Mouse (Mus musculus) megakaryocyte-erythroid progenitor cell, adult 5-6 weeks (primary cell): ENCODE data around the gene Gabbr2. TPM values are rescaled to one million over a fixed set of nuclear protein-coding genes. Genes with fewer than 3 reads are reported as not detected.

Experiments
- ATAC-seq: replicated peaks from 2 replicates; pipeline ENCODE4 v1.8.0; 2016; ENCODE audit warnings: mild to moderate bottlenecking, inconsistent platforms; ENCODE audit not compliant: severe bottlenecking, poor library complexity, low FRiP score, low TSS enrichment
- total RNA-seq, 2 experiments: library from RNA; stranded (forward) in 1 of 2; stranded (reverse) in 1 of 2; fragments of 200-1000, 215-1000 nt in 1 of 2; fragments of >200 nt in 1 of 2; fragmentation: Nextera tagmentation in 1 of 2; gene quantifications; 2 replicates each; pipeline ENCODE4 v1.2.3; 2014 to 2017

Gabbr2 gene
- total RNA-seq, 2 experiments from 2014 or later, result not detected

GRCm38 (mm10) chr4:46990281-46991015, 1.2 kb downstream of the Gabbr2 start:
- no peak for ATAC-seq

- 0 out of 2 replicates have a peak, but pooled peaks have one; percentile 18 for ATAC-seq
Observed at GRCm38 (mm10) chr4:46989842-46990241, 1.8 kb downstream of the Gabbr2 start.

GRCm38 (mm10) chr4:46988824-46989223, 2.8 kb downstream of the Gabbr2 start:
- no peak for ATAC-seq

GRCm38 (mm10) chr4:46988257-46988656, 3.4 kb downstream of the Gabbr2 start:
- no peak for ATAC-seq

GRCm38 (mm10) chr4:46987809-46988208, 3.9 kb downstream of the Gabbr2 start:
- ATAC-seq, result no peak

GRCm38 (mm10) chr4:46986054-46986453, 5.6 kb downstream of the Gabbr2 start:
- no peak for ATAC-seq

GRCm38 (mm10) chr4:46982912-46983311, 8.8 kb downstream of the Gabbr2 start:
- no peak for ATAC-seq

- no peak for ATAC-seq
Observed at GRCm38 (mm10) chr4:46982094-46982493, 9.6 kb downstream of the Gabbr2 start.

- ATAC-seq, result no peak
Observed at GRCm38 (mm10) chr4:46978371-46978770, 13.3 kb downstream of the Gabbr2 start.

GRCm38 (mm10) chr4:46977161-46977560, 14.5 kb downstream of the Gabbr2 start:
- no peak for ATAC-seq

- no peak for ATAC-seq
Observed at GRCm38 (mm10) chr4:46976671-46977071, 15.0 kb downstream of the Gabbr2 start.

- no peak for ATAC-seq
Observed at GRCm38 (mm10) chr4:46973322-46973721, 18.4 kb downstream of the Gabbr2 start.

GRCm38 (mm10) chr4:46967981-46968380, 23.7 kb downstream of the Gabbr2 start:
- ATAC-seq, result no peak

GRCm38 (mm10) chr4:46966551-46966950, 25.1 kb downstream of the Gabbr2 start:
- ATAC-seq, result no peak

- no peak for ATAC-seq
Observed at GRCm38 (mm10) chr4:46961403-46961802, 30.3 kb downstream of the Gabbr2 start.

- ATAC-seq, result no peak
Observed at GRCm38 (mm10) chr4:46960208-46960607, 31.5 kb downstream of the Gabbr2 start.

GRCm38 (mm10) chr4:46959776-46960175, 31.9 kb downstream of the Gabbr2 start:
- no peak for ATAC-seq

- no peak for ATAC-seq
Observed at GRCm38 (mm10) chr4:46957955-46958354, 33.7 kb downstream of the Gabbr2 start.

- no peak for ATAC-seq
Observed at GRCm38 (mm10) chr4:46956966-46957365, 34.7 kb downstream of the Gabbr2 start.

GRCm38 (mm10) chr4:46953021-46953420, 38.7 kb downstream of the Gabbr2 start:
- no peak for ATAC-seq

- ATAC-seq, result no peak
Observed at GRCm38 (mm10) chr4:46952562-46952961, 39.1 kb downstream of the Gabbr2 start.
